Mouse (Mus musculus): ENCODE measurements around the gene Slf2.

DNA sequence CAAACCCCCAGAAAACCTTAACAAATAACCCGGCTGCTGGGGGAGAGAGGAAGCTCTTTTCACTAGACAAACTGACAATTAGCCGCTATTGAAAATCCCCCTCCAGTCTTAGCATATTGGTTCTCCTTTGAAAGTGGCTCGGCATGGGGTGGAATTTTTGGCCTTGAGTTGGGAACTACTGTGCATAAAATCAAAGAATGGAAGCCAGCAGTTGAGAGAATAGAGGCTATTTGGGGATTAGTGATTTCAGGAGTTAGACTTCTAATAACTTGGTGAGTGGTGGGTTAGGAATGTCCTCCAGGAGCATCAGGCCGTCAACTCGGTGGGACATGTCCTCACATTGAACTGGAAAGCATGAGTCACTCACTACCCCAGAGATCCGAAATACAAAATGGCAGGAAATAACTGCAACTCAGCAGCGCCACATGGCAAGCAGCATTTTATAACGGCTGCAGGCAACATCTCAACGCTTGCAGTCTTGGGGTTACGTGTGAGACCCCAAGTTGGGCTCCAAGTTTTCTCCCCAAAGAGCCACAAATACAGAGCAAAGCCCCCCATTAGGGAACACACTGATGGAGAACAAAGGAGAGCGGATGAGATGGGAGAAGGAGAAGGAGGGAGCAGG lies 22.0 kb upstream of the Slf2 start:
- TF ChIP-seq POLR2A (IDR thresholded peaks at IDR 0.05; ENCODE audit: control insufficient read depth, extremely low read depth, insufficient read depth, low read length, poor library complexity) (no peak), CTCF (IDR thresholded peaks at IDR 0.05; ENCODE audit: borderline replicate concordance, control insufficient read depth, extremely low read depth, insufficient read depth, low read length, poor library complexity) (no peak)

All from thymus, adult 2 months (tissue).